ENCODE assay signal across 15 mouse cellular contexts in the genomic region with DNA sequence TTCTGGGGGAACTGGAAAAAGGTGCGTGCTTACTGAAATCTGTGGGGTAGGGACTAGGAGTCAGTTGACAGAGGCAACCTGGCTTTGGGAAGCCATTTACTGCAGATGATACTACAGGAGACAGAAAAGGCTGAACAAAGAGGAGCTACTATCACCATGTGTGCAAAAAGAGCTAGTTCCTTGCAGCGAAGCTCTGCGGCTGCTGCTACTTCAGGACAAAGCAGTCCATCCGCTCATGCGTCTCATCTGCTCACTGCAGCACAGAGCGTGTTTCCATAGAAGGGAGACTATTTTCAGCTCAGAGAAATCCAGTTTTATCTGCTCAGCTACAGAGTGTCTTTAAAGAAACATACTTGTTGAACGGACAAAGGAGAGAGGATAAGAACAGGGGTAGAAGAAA.
DNase-seq lines count a peak whose midpoint lies in the region; ATAC-seq and TF ChIP-seq lines count a peak whose summit lies in the region.
"Had no signal": no experiment of that assay in that cellular context is flagged by ENCODE, and none has a peak within 500 bp of the region (broad histone marks: within the 10 kb centered on the region; RNA-seq: fewer than 3 reads in every experiment).

No protein-coding gene starts in this region.

- no peaks in the 10 kb centered on the region for H3K9me3 ChIP-seq in forebrain, embryonic 14.5 days (replicated peaks; ENCODE audit: control insufficient read depth, low read length)
- H3K9me3 ChIP-seq in forebrain, embryonic 16.5 days (ENCODE audit: control insufficient read depth, low read length) = no peaks in the 10 kb centered on the region
- H3K9me3 ChIP-seq: forebrain, embryonic 10.5 days; midbrain, embryonic 12.5 days had no signal

- peak; percentile 21 for DNase-seq in forebrain, embryonic 14.5 days (ENCODE audit: low spot score)
- peak; percentile 9 for DNase-seq in layer of hippocampus, adult 11-12 months (ENCODE audit: low spot score)
- DNase-seq in layer of hippocampus, postnatal 14 days (ENCODE audit: low spot score in 2 of 2) = no peak
- peak; percentile 11 to 59 for DNase-seq in frontal cortex, postnatal 36 days (ENCODE audit: low spot score in 2 of 2)
- peak; percentile 66 to 82 for DNase-seq in right cerebral cortex, postnatal 10 days (ENCODE audit: low spot score in 2 of 2)
- DNase-seq in thymus, adult 2 months = no peak
- DNase-seq in kidney, adult 8-10 months = no peak
- DNase-seq: cerebellum, adult 8-10 months; kidney, postnatal 4 days; liver had no signal

- no peak overlapping the region for H3K4me2 ChIP-seq in forebrain, embryonic 14.5 days (ENCODE audit: low read length)
- no peak overlapping the region for H3K4me2 ChIP-seq in forebrain, embryonic 16.5 days (ENCODE audit: low read length)
- H3K4me2 ChIP-seq: midbrain, embryonic 12.5 days had no signal

- H3K27me3 ChIP-seq in forebrain, embryonic 14.5 days (replicated peaks; ENCODE audit: control insufficient read depth, insufficient read depth, low read length) = no peaks in the 10 kb centered on the region
- H3K27me3 ChIP-seq in forebrain, embryonic 16.5 days (replicated peaks; ENCODE audit: control insufficient read depth, insufficient read depth, low read length) = no peaks in the 10 kb centered on the region
- H3K27me3 ChIP-seq in thymus, adult 2 months (ENCODE audit: control insufficient read depth, insufficient read depth, low read length) = no peaks in the 10 kb centered on the region
- H3K27me3 ChIP-seq: midbrain, embryonic 12.5 days had no signal

- TF ChIP-seq CTCF in thymus, adult 2 months (IDR thresholded peaks at IDR 0.05; ENCODE audit: borderline replicate concordance, control insufficient read depth, extremely low read depth, insufficient read depth, low read length, poor library complexity) = no peak

- no peak overlapping the region for H3K4me3 ChIP-seq in forebrain, embryonic 14.5 days (ENCODE audit: low read depth, low read length)
- H3K4me3 ChIP-seq in forebrain, embryonic 16.5 days (replicated peaks; ENCODE audit: low read length) = no peak overlapping the region
- no peak overlapping the region for H3K4me3 ChIP-seq in thymus, adult 2 months (ENCODE audit: control insufficient read depth, insufficient read depth, low read length)
- H3K4me3 ChIP-seq: forebrain, embryonic 10.5 days; midbrain, embryonic 12.5 days had no signal

- H3K27ac ChIP-seq in forebrain, embryonic 14.5 days (ENCODE audit: low read depth, low read length) = no peak overlapping the region
- no peak overlapping the region for H3K27ac ChIP-seq in forebrain, embryonic 16.5 days (ENCODE audit: low read length)
- H3K27ac ChIP-seq in thymus, adult 2 months (ENCODE audit: control insufficient read depth, insufficient read depth, low read length) = no peak overlapping the region
- H3K27ac ChIP-seq: forebrain, embryonic 10.5 days; midbrain, embryonic 12.5 days had no signal

- no peak for ATAC-seq in forebrain, embryonic 14.5 days
- ATAC-seq in forebrain, embryonic 16.5 days = no peak
- ATAC-seq: intestine, postnatal 0 days; lung, postnatal 0 days had no signal

- no peaks in the 10 kb centered on the region for H3K36me3 ChIP-seq in forebrain, embryonic 14.5 days (ENCODE audit: control insufficient read depth, insufficient read depth, low read length)
- no peaks in the 10 kb centered on the region for H3K36me3 ChIP-seq in forebrain, embryonic 16.5 days (ENCODE audit: control insufficient read depth, insufficient read depth)
- H3K36me3 ChIP-seq in thymus, adult 2 months (ENCODE audit: control insufficient read depth, insufficient read depth, low read length) = no peaks in the 10 kb centered on the region
- H3K36me3 ChIP-seq: forebrain, embryonic 10.5 days; midbrain, embryonic 12.5 days had no signal

- 58% methylated on average over 7 of the region's 7 CpGs for WGBS in forebrain, embryonic 14.5 days
- WGBS in forebrain, embryonic 16.5 days = 59% methylated on average over 7 of the region's 7 CpGs
- 93% methylated on average over 7 of the region's 7 CpGs for WGBS in thymus, adult 2 months

- no peak for TF ChIP-seq POLR2A in thymus, adult 2 months (IDR thresholded peaks at IDR 0.05; ENCODE audit: control insufficient read depth, extremely low read depth, insufficient read depth, low read length, poor library complexity)

- no peak overlapping the region for H3K9ac ChIP-seq in forebrain, embryonic 14.5 days (ENCODE audit: low read length)
- H3K9ac ChIP-seq in forebrain, embryonic 16.5 days (replicated peaks; ENCODE audit: low read depth, low read length) = no peak overlapping the region
- H3K9ac ChIP-seq: midbrain, embryonic 12.5 days had no signal

- H3K4me1 ChIP-seq in forebrain, embryonic 14.5 days (ENCODE audit: control insufficient read depth, insufficient read depth, low read length) = peaks cover 4% of the 10 kb centered on the region; the same call in 1 of the 2 replicates
- H3K4me1 ChIP-seq in forebrain, embryonic 16.5 days (replicated peaks; ENCODE audit: control insufficient read depth, insufficient read depth, low read length) = no peaks in the 10 kb centered on the region
- no peaks in the 10 kb centered on the region for H3K4me1 ChIP-seq in thymus, adult 2 months (replicated peaks; ENCODE audit: control insufficient read depth, insufficient read depth, low read length)
- H3K4me1 ChIP-seq: midbrain, embryonic 12.5 days had no signal

Comparison
In these comparisons a context has a peak if more than half of its experiments do, and no peak if none do; other contexts are left out.
1. DNase-seq: peak in forebrain, embryonic 14.5 days (single experiment), layer of hippocampus, adult 11-12 months (single experiment), frontal cortex, postnatal 36 days (2 of 2) and right cerebral cortex, postnatal 10 days (2 of 2); none in layer of hippocampus, postnatal 14 days (0 of 2), thymus, adult 2 months (single experiment) and kidney, adult 8-10 months (0 of 2).